Mouse (Mus musculus) midbrain, embryonic 12.5 days (tissue): Measurements from ENCODE around the gene Hist2h2be. TPM values are rescaled to one million over a fixed set of nuclear protein-coding genes. Genes with fewer than 3 reads are reported as not detected.
A peak's percentile ranks its signal among the peaks of the same experiment; 100 is the strongest.
"Not testable (repeated sequence)": the region's sequence is repeated elsewhere in the genome, so short reads cannot be mapped to it uniquely, and the experiment has no call there.

Experiments used
- ATAC-seq: fragments of 200-750 bp; cut with Nextera tagmentation; 2 replicates; pipeline ENCODE4 v1.8.0; 2017; ENCODE audit warnings: low read depth, moderate TSS enrichment, moderate library complexity; ENCODE audit not compliant: low FRiP score
- H3K27ac ChIP-seq: fragments of 300-500 bp; sonication (generic); replicated peaks from 2 replicates; pipeline ENCODE4 v1.5.1; 2016; ENCODE audit warnings: mild to moderate bottlenecking
- H3K27me3 ChIP-seq: fragments of 300-500 bp; sonication (generic); 2 replicates; pipeline ENCODE4 v1.6.1; 2016; ENCODE audit warnings: mild to moderate bottlenecking
- H3K36me3 ChIP-seq: fragments of 300-500 bp; sonication (generic); 2 replicates; pipeline ENCODE4 v1.6.1; 2016
- H3K4me1 ChIP-seq: fragments of 300-500 bp; sonication (generic); 2 replicates; pipeline ENCODE4 v1.6.1; 2016
- H3K4me2 ChIP-seq: fragments of 300-500 bp; sonication (generic); replicated peaks from 2 replicates; pipeline ENCODE4 v1.6.1; 2016; ENCODE audit warnings: mild to moderate bottlenecking, moderate library complexity
- H3K4me3 ChIP-seq: fragments of 300-500 bp; sonication (generic); 2 replicates; pipeline ENCODE4 v1.5.1; 2016; ENCODE audit warnings: mild to moderate bottlenecking
- H3K9ac ChIP-seq: fragments of 300-500 bp; sonication (generic); replicated peaks from 2 replicates; pipeline ENCODE4 v1.6.1; 2016; ENCODE audit warnings: mild to moderate bottlenecking, moderate library complexity
- H3K9me3 ChIP-seq: fragments of 300-500 bp; sonication (generic); 2 replicates; pipeline ENCODE4 v1.6.1; 2016; ENCODE audit warnings: mild to moderate bottlenecking
- WGBS: fragments of 180-500 bp; shearing (Covaris S2); methylation state at CpG from one replicate; pipeline ENCODE4 v1.1.7; 2016; 5-methylcytosine and 5-hydroxymethylcytosine counted together
- microRNA-seq: library from miRNA; unstranded; fragments of <30 nt; microRNA quantifications from one replicate; pipeline ENCODE4, GENCODE M21; 2017
- polyA plus RNA-seq: library from polyadenylated mRNA; unstranded; fragments of >200 nt; fragmentation: Nextera tagmentation; extraction: Ambion mirVana; gene quantifications from 2 replicates; pipeline ENCODE4 v1.2.1, GENCODE M21; 2016

Gene Hist2h2be
- polyA plus RNA-seq, 1 experiment from 2014 or later: 11.4 TPM

DNA sequence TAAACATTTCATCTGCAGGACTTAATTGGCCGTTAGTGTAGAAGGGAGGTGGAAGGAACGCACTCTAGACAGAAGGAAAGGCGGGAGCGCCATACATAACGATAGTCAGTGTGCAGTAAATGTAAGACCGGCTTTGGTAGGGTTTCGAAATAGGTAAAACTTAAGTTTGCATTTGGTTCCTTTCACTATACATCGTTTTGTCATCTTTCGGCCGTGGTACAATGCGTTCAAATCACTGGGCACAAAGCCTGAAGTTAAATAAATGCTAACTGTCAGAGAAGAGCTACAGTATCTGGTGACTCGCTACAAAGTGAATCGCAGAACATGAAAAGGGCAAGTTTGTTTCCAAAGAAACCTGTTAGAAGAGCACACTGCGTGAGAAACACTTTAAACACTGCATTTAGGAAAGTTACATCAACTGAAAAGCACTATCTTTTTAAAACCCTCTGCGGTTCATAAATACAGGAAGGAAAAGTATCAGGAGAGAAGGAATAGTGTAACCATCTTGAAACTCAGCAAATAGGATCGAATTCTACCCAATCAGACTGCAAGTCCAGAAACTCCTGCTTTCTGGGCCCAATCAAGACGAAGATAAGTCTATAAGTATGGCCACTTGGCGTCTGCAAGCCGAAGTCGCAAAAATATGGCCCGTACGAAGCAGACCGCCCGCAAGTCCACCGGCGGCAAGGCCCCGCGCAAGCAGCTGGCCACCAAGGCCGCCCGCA is 47.3 kb downstream of the Hist2h2be start, which contains the start of gene Hist2h3b:
Gene Hist2h3b (plus strand): TSS at position 604 of the 725 bp plus-strand sequence.
- Histone ChIP-seq H3K9me3 (no peaks in the 10 kb centered on the region), H3K4me2 (peak within 1 kb of the TSS; percentile 80), H3K27ac (peak within 1 kb of the TSS; percentile 96), H3K9ac (peak within 1 kb of the TSS; percentile 70), H3K27me3 (no peaks in the 10 kb centered on the region), H3K4me1 (peaks cover 23% of the 10 kb centered on the region), H3K36me3 (no peaks in the 10 kb centered on the region), H3K4me3 (peak within 1 kb of the TSS; percentile 55)
- peak; percentile 76 for ATAC-seq
- WGBS: 24% methylated on average over 30 of the region's 30 CpGs

DNA sequence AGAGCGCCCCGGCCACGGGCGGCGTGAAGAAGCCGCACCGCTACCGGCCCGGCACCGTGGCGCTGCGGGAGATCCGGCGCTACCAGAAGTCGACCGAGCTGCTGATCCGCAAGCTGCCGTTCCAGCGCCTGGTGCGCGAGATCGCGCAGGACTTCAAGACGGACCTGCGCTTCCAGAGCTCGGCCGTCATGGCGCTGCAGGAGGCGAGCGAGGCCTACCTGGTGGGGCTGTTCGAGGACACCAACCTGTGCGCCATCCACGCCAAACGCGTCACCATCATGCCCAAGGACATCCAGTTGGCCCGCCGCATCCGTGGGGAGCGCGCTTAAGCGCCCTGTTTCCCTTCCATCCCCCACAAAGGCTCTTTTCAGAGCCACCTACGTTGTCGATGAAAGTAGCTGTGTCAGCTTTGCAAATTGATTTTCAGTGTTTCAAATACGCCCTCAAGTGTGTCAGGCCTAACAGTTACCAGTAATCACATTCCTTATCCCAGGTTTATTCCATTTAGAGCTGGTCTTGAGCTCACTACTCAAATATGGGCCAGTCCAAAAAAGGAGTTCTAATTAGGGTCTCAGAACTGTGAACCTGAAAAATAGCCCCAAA is 48.0 kb downstream of the Hist2h2be start:
- Histone ChIP-seq H3K4me3 (peak overlapping the region; percentile 55), H3K4me1 (peaks cover 19% of the 10 kb centered on the region), H3K27ac (peak overlapping the region; percentile 96), H3K9ac (peak overlapping the region; percentile 70), H3K4me2 (peak overlapping the region; percentile 80)
- WGBS: under 1% methylated on average over 15 of the region's 44 CpGs
- ATAC-seq: peak; percentile 51
- not testable (repeated sequence) for H3K9me3 ChIP-seq, H3K36me3 ChIP-seq, H3K27me3 ChIP-seq

DNA sequence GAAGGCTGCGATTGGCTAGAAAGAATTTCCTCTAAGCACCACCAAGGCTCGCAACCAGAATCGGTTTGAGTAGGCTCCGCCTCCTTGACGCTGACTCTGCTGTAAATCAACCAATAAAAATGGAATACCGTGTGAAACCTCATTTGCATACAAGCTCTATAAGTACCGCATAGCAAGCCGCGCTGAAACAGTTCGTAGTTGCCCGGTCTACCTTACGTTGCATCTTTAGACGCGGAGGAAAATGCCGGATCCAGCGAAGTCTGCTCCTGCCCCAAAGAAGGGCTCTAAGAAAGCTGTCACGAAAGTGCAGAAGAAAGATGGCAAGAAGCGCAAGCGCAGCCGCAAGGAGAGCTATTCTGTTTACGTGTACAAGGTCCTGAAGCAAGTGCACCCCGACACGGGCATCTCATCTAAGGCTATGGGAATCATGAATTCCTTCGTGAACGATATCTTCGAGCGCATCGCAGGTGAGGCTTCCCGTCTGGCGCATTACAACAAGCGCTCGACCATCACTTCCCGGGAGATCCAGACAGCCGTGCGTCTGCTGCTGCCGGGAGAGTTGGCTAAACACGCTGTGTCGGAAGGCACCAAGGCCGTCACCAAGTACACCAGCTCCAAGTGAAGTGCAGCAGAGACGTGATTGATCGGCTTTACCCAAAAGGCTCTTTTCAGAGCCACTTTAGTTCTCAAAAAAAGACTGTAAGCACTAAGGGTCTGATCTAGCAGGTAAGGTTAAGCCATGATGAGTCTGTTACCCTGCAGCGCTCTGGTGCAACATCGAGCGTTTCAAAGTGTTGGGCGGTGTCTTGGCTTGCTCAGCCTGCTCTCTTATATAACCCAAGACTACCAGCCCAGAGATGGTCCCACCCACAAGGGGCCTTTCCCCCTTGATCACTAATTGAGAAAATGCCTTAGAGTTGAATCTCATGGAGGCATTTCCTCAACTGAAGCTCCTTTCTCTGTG is 48.9 kb downstream of the Hist2h2be start, which contains the start of gene Hist2h2bb:
Gene Hist2h2bb (plus strand): TSS at position 242 of the 964 bp plus-strand sequence.
- Histone ChIP-seq H3K27me3 (no peaks in the 10 kb centered on the region), H3K36me3 (no peaks in the 10 kb centered on the region), H3K27ac (peak within 1 kb of the TSS; percentile 96), H3K9me3 (no peaks in the 10 kb centered on the region), H3K4me1 (peaks cover 11% of the 10 kb centered on the region), H3K4me3 (peak within 1 kb of the TSS; percentile 55), H3K4me2 (peak within 1 kb of the TSS; percentile 80), H3K9ac (peak within 1 kb of the TSS; percentile 77)
- peak; percentile 96 for ATAC-seq
- under 1% methylated on average over 45 of the region's 45 CpGs for WGBS

Small RNA genes lying within 50 kb of the gene (microRNA-seq; reads per million reads assigned to microRNA genes)
- gene Gm44492 (not detected), gene Gm47311 (not detected), gene Gm47313 (not detected)

Other genes with a start within 250 kb of the Hist2h2be start
- gene Plekho1, start 225.1 kb upstream of the Hist2h2be start, polyA plus RNA-seq: 80.1 and 82.5 TPM in 2 replicates
- gene Vps45, start 162.7 kb upstream of the Hist2h2be start, polyA plus RNA-seq: 39.7 and 51.2 TPM in 2 replicates
- gene Otud7b, start 116.6 kb upstream of the Hist2h2be start, polyA plus RNA-seq: 16.2 and 19.1 TPM in 2 replicates
- 13.9 and 16.0 TPM in 2 replicates for gene Mtmr11, start 59.1 kb upstream of the Hist2h2be start, polyA plus RNA-seq
- 173 and 181 TPM in 2 replicates for gene Sf3b4, start 48.8 kb upstream of the Hist2h2be start, polyA plus RNA-seq
- 30.0 and 34.8 TPM in 2 replicates for gene Sv2a, start 40.0 kb upstream of the Hist2h2be start, polyA plus RNA-seq
- 66.9 and 71.6 TPM in 2 replicates for gene Bola1, start 1.4 kb upstream of the Hist2h2be start, polyA plus RNA-seq
- 0.96 and 1.2 TPM in 2 replicates for gene Hist2h2ab, start 1.3 kb upstream of the Hist2h2be start, polyA plus RNA-seq
- gene Hist2h2ac, start 239 bp upstream of the Hist2h2be start, polyA plus RNA-seq: 9.0 and 11.6 TPM in 2 replicates
- gene Hist2h3c2, start 18.0 kb downstream of the Hist2h2be start, polyA plus RNA-seq: 9.8 and 14.7 TPM in 2 replicates
- 56.2 and 67.7 TPM in 2 replicates for gene Hist2h2aa2, start 19.2 kb downstream of the Hist2h2be start, polyA plus RNA-seq
- gene Hist2h2aa1, start 24.4 kb downstream of the Hist2h2be start, polyA plus RNA-seq: 27.1 and 35.0 TPM in 2 replicates
- 1.4 TPM in 1 of 2 replicates, not detected in the other for gene Hist2h3c1, start 25.6 kb downstream of the Hist2h2be start, polyA plus RNA-seq
- 13.3 and 18.2 TPM in 2 replicates for gene Hist2h4, start 42.2 kb downstream of the Hist2h2be start, polyA plus RNA-seq
- gene Hist2h3b, start 47.5 kb downstream of the Hist2h2be start, polyA plus RNA-seq: 76.0 and 96.2 TPM in 2 replicates
- gene Hist2h2bb, start 48.6 kb downstream of the Hist2h2be start, polyA plus RNA-seq: 18.3 and 20.1 TPM in 2 replicates
- 1.9 and 2.4 TPM in 2 replicates for gene Fcgr1, start 72.8 kb downstream of the Hist2h2be start, polyA plus RNA-seq
- gene BC107364, start 231.2 kb downstream of the Hist2h2be start, polyA plus RNA-seq: 0.26 TPM in 1 of 2 replicates, not detected in the other